Mouse (Mus musculus): Measurements from ENCODE around the gene Comtd1.

Comtd1 gene

GRCm38 (mm10) chr14:21848166-21849154, at the start of gene Comtd1:
Gene Comtd1 (minus strand): TSS chr14:21848977.
- peak; percentile 73 for ATAC-seq (ENCODE audit: low TSS enrichment)

DNA sequence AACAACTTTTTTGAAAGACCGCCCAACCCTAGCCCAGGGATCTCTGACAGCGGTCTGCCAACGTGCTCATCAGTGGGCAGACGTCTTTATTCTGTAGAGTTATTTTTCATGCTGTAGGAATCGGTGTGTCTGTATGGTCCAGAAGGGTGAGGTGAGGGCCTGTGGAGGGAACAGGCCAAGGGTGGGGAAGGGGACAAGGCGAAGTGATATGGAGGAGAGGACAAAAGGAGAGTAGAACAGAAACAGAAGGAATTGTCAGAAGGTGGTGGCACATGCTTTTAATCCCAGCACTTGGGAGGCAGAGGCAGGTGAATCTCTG, 43.5 kb upstream of the Comtd1 start:
- ATAC-seq (ENCODE audit: low TSS enrichment): no peak

DNA sequence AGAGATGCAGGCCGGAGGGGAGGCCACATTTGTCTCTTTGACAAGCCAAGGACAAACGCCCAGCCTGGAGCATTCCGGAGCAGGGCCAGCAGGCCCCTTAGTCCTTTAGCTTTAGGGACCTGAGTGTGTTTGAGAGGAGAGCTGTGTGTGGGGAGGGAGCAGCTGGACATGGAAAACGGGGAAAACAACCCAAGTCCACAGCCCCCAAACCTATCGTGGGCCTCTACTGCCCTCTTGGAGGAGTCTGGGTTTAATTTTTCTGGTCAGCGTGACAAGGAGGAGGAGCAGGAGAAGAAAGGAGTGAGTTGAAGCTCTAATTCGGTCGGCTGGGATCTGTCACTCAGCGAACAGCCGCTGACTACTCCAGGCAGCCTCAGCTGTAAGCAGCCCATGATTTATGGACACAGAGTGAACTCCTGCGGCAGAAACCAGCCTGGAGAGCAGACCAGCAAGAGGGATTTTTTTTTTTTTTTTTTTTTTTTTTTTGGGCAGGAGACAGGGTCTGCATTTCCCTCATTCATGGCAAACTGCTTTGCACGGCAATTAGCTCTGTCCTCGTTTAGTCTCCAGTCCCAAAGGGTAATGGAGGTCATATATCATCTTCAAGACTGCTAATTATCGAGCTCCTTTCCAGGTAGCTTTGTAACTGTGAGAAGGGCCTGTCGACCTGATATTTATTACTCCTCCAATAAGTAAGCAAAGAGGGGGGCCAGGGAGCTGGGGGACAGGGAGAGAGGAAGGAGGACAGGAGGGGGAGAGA, 43.0 kb upstream of the Comtd1 start:
- no peak for ATAC-seq (ENCODE audit: low TSS enrichment)

DNA sequence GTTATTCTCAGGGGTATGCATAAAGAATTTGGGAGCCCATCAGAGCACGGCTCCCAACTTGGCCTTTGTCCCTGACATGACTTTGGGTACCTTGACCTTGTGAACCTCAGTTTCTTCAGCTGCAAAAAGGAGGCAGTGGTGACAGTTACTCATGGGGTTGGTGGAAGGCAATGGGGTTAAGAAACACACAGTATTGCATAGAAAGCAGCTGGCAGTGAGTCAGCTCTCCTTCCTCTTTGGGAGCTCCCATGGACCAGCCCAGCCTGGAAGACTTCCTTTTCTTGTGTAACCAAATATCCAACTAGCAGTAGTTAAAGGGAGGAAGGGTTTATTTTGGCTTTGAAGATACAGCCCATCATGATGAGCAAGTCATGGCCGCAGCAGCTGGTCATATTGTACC, 41.7 kb upstream of the Comtd1 start:
- ATAC-seq (ENCODE audit: low TSS enrichment): no peak

GRCm38 (mm10) chr14:21866816-21867215, 18.0 kb upstream of the Comtd1 start:
- no peak for ATAC-seq (ENCODE audit: low TSS enrichment)

GRCm38 (mm10) chr14:21866291-21866690, 17.5 kb upstream of the Comtd1 start:
- ATAC-seq (ENCODE audit: low TSS enrichment): no peak

GRCm38 (mm10) chr14:21856886-21857285, 8.1 kb upstream of the Comtd1 start:
- ATAC-seq (ENCODE audit: low TSS enrichment): no peak

- ATAC-seq (ENCODE audit: low TSS enrichment): no peak
These were observed 7.2 kb upstream of the Comtd1 start for GRCm38 (mm10) chr14:21855961-21856360.

DNA sequence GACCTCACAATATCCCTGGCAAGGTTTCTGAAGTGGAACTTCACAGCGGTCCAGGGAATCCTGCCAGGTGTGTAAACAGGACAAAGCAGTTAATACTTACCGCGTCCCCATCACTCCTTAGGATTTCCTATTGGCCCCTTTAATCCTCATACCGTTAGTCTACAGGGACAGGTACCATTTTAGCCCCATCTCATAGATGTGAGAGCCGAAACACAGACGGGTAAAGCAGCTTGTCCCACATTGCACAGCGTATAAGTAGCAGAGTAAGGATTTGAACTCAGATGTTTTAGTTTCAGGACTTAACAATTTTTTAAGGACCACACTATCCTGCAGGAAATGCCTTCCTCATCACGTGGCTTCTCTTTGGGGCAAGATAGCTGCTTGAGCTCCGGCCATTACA, 5.5 kb upstream of the Comtd1 start:
- no peak for ATAC-seq (ENCODE audit: low TSS enrichment)

DNA sequence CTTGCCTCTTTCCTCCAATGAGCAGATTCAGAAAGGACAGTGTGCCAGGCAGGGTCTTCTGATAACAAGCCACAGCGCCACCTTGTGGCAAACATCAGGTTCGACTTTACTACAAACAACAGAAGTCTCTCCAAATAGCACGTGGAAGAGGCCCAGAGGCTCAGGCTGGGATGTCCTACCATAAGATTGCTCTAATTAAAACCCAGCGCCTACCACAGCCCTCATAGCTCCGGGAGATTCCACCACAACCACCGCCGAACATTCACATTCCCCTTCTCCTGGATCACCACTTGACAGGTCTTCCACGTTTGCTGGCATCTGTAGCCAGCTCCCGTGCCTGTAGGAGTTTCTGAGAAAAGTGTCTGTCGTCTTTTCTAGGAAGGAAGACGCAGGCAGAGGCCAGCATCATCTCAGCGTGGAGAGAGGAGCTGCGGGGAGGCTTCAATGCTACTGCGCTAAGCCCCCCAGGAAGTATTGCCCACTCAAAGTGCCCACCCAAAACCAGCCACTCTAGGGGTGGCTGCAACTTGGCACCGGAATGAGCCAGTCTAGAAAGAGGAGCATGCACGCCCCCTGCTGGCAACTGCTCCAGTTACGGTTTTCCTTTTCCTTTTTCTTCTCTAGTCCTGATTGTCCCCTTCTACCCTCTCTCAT, 4.8 kb upstream of the Comtd1 start:
- peak; percentile 65 for ATAC-seq (ENCODE audit: low TSS enrichment)

GRCm38 (mm10) chr14:21851996-21852791, 3.4 kb upstream of the Comtd1 start:
- ATAC-seq (ENCODE audit: low TSS enrichment): no peak

DNA sequence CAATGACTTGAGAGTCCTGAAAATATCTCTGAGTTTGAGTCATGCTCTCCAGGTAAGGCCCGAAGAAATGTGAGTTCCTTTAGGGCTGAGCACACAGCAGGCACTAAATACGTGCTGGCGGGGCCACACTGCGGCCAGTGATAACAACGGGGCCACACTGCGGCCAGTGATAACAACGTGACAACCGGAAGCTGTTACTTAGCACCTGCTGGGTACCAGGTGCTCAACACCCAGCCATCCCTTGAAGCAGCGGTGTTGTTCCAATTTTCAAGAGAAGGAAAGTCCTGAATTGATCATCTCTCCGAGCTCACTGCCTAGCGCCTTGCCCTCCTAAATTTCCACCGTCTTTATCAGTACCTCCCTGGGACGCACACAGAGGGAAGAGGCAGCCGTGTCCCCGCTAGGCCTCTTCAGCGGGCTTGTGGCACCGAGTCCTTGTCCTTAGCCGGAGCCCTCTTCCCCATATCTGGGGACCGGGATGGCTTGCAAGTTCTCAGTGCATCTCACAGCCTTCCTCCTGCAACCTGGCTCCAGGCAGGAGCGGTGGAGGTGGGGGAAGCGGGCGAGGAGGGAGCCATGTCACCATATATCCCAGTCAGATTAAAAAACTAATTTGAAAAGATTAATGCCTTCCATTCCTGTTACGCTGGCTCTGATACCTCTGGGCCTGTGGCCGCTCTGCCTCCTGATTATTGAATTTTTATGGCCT, 1.8 kb upstream of the Comtd1 start:
- ATAC-seq (ENCODE audit: low TSS enrichment): no peak

GRCm38 (mm10) chr14:21849524-21850418, 994 bp upstream of the Comtd1 start:
- ATAC-seq (ENCODE audit: low TSS enrichment): no peak

DNA sequence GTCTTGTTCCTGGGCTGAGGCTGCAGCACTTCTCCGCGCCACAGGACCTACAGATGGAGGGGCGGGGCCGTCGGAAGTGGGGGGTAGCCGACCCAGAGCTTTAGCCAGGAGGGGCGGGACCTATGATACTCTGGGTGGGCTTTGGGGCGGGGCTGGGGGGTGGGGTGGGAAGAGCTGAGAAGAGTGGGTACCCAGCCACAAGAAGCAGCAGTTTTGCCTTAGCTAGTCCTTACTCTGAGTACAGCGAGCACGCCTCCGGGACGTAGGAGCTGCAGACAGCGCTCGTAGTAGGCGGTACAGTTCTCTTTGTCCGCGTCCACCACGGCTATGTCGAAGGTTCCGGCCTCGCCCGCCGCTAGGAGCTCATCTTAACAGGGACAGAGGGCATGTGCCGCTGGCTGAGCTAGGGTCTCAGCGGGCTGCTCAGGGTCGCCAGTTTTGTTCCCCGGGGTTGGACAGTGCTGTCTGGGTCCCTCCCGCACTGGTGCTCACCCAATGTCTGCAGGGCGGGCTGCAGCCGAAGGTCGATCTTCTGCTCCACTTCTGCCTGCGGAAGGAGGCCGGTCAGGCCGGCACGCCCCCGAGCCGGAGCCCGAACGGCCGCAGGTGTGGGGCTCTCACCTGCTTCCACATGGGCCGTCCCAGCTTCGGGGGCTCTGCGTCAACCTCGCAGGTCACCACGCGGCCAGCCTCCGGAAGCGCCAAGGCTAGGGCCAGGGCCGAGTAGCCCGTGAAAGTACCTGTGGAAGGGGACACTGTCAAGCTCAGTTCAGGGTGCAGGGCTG, 1.2 kb downstream of the Comtd1 start:
- peak; percentile 38; the same call in 1 of the 2 replicates for ATAC-seq (ENCODE audit: low TSS enrichment)

- no peak for ATAC-seq (ENCODE audit: low TSS enrichment)
These were observed 1.9 kb downstream of the Comtd1 start for GRCm38 (mm10) chr14:21846827-21847380.

DNA sequence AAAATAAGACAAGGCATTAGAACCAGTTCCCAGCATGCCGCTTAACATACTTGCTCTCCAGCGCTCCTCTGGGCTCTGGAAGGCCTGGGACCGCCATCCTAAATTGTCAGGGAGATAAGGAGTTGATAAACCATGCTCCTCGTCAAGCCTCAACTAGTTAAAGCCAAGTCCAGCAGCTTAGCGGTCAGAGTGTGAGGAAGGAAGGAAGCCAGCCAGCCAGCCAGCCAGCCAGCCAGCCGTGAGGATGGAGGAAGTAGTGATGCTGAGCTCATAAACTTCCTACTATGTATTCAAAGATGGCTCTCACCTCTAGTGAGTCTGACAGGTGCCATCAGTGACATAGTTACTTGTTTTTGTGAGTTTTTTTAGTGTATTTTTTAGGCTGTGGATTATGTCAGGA, 5.5 kb downstream of the Comtd1 start:
- no peak for ATAC-seq (ENCODE audit: low TSS enrichment)

DNA sequence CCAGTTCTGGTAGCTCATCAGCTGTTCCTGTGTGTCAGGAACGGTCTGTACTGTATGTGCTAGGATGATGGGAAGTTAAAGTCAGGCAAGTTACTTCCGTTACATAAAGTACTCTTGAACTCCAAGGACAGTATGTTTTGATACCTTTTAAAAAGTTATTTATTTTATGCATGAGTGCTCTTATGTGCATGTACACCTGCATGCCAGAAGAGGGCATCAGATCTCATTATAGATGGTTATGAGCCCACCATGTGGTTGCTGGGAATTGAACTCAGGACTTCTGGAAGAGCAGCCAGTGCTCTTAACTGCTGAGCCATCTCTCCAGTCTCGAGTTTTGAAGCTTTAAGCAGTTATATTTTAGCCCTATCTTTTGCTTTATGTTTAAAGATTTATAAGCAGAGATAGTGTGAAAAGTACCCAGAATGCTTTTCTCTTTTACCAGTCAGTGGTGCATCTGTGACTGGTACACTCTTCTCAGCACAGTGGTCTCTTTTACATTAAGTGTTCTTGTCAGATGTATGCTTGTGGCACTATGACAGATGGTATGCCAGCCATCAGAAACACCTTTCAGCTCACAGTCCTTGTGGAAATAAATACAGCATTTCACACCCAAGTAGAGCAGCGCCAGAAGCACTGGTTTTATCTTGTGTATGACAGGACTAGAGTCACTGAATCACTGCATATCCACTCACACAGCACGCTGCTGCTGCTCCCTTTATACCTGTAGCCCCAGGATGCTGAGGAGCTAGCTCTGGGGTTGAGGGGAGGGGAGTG, 6.8 kb downstream of the Comtd1 start:
- peak; percentile 51; the same call in 1 of the 2 replicates for ATAC-seq (ENCODE audit: low TSS enrichment)
